Mouse (Mus musculus) limb, embryonic 12.5 days (tissue): ENCODE measurements at regions not wholly inside any gene's neighbourhood (a gene's known extent, or its start where the extent isn't known, plus 50 kb on each side); places are given as distances from the start of the nearest gene placed in this dataset.
"Not testable (repeated sequence)": the region's sequence is repeated elsewhere in the genome, so short reads cannot be mapped to it uniquely, and the experiment has no call there.

Source experiments
- ATAC-seq: fragments of 200-750 bp; cut with Nextera tagmentation; 2 replicates; pipeline ENCODE4 v1.8.0; 2017; ENCODE audit warnings: low read depth, moderate TSS enrichment; ENCODE audit not compliant: insufficient number of reproducible peaks, insufficient read depth, low FRiP score, low TSS enrichment
- H3K27ac ChIP-seq: fragments of 300-500 bp; sonication (generic); 2 replicates; pipeline ENCODE4 v1.5.1; 2016; ENCODE audit warnings: mild to moderate bottlenecking, moderate library complexity
- H3K27me3 ChIP-seq: fragments of 300-500 bp; sonication (generic); 2 replicates; pipeline ENCODE4 v1.6.1; 2016; ENCODE audit warnings: mild to moderate bottlenecking, moderate library complexity
- H3K36me3 ChIP-seq: fragments of 300-500 bp; sonication (generic); 2 replicates; pipeline ENCODE4 v1.6.1; 2016; ENCODE audit warnings: mild to moderate bottlenecking, moderate library complexity
- H3K4me1 ChIP-seq: fragments of 300-500 bp; sonication (generic); replicated peaks from 2 replicates; pipeline ENCODE4 v1.6.1; 2016
- H3K4me2 ChIP-seq: fragments of 300-500 bp; sonication (generic); 2 replicates; pipeline ENCODE4 v1.6.1; 2016; ENCODE audit warnings: mild to moderate bottlenecking, moderate library complexity
- H3K4me3 ChIP-seq: fragments of 300-500 bp; sonication (generic); replicated peaks from 2 replicates; pipeline ENCODE4 v1.5.1; 2016; ENCODE audit warnings: mild to moderate bottlenecking
- H3K9ac ChIP-seq: fragments of 300-500 bp; sonication (generic); replicated peaks from 2 replicates; pipeline ENCODE4 v1.6.1; 2016; ENCODE audit warnings: mild to moderate bottlenecking, moderate library complexity
- H3K9me3 ChIP-seq: fragments of 300-500 bp; sonication (generic); 2 replicates; pipeline ENCODE4 v1.6.1; 2016; ENCODE audit warnings: mild to moderate bottlenecking, moderate library complexity
- WGBS: fragments of 180-500 bp; shearing (Covaris S2); methylation state at CpG from one replicate; pipeline ENCODE4 v1.1.7; 2016; 5-methylcytosine and 5-hydroxymethylcytosine counted together

DNA sequence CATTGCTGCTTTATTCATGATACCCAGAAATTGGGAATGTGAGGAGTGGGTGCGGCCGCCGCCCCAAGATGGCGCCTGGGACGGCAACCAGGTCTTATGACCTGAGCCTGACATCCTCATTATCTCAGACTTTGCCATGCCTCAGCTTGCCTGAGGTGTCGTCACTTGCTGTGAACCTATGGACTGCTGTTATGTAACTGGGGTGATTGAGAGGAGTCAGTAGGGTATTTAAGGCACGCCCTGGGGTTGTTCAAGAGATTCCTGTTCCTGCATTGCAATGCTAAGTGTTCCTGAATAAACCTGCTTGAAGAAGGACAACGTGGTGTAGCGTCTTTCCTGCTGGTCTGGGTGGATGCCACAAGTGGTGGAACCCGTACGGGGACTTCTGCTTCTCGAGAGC, 211.4 kb upstream of the Pou3f2 start:
- no peak for ATAC-seq
- peaks cover 10% of the 10 kb centered on the region; the same call in 1 of the 2 replicates for H3K9me3 ChIP-seq

DNA sequence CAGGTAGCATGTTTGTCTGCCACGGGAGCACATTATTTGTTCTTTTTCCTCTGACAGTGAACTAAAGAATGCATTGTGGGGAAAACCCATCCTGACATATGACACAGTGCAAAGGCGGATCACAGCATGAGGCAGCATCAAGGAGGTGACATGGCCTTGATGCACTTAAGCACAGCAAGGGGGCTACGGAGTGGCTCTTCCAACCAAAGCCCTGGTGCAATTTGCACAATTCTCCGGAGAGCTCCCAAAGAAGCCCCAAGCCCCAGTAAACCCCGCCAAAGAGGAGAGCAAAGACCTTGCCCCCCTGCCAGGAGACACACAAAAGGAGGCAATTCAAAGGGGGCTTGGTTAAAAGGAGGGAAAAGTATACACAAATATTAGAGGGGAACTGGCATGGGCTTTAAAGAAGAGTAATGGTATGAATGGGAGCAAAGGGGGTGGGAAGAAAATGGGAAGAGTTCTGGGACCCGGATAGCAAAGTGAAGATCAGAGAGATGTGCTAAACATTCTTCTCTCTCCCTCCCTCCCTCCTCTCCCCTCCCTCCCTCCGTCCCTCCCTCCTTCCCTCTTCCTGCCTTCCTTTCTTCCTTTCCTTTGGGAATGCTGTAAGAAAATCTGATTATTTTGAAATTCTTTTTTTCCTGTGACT, 179.7 kb upstream of the Pou3f2 start:
- Histone ChIP-seq H3K4me3 (no peak overlapping the region), H3K27me3 (no peaks in the 10 kb centered on the region), H3K9ac (no peak overlapping the region), H3K27ac (no peak overlapping the region), H3K9me3 (no peaks in the 10 kb centered on the region), H3K36me3 (no peaks in the 10 kb centered on the region), H3K4me2 (no peak overlapping the region), H3K4me1 (no peaks in the 10 kb centered on the region)
- no peak for ATAC-seq
- WGBS = 6% methylated on average over 7 of the region's 7 CpGs

More for the DNA sequence above, 211.4 kb upstream of the Pou3f2 start:
- no peak overlapping the region for H3K4me2 ChIP-seq
- no peak overlapping the region for H3K9ac ChIP-seq
- no peaks in the 10 kb centered on the region for H3K4me1 ChIP-seq
- H3K4me3 ChIP-seq = no peak overlapping the region
- H3K36me3 ChIP-seq = no peaks in the 10 kb centered on the region
- no peak overlapping the region for H3K27ac ChIP-seq
- H3K27me3 ChIP-seq = no peaks in the 10 kb centered on the region
- WGBS = 93% methylated on average over 12 of the region's 12 CpGs

DNA sequence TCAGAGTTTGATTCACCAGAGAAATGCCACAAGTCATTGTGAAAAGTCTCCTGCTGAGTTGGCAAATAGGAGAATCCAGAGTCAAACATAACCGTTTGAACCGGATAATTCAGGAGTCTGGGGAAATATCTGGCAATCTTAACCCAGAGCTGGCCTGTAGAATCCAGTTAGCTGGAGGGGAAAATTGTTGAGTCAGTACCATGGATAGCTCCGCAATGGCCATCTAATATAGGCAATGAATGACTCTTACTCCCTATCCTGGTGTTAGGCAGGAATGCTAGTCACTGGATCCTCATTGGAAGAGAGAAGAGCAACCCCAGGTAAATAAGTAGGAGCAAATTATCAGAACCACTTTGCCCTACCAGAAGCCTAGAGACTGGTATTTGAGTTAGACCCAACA, 157.4 kb upstream of the Pou3f2 start:
- Histone ChIP-seq H3K9me3 (no peaks in the 10 kb centered on the region), H3K4me3 (no peak overlapping the region), H3K9ac (no peak overlapping the region), H3K27me3 (no peaks in the 10 kb centered on the region), H3K36me3 (no peaks in the 10 kb centered on the region), H3K4me1 (no peaks in the 10 kb centered on the region), H3K27ac (no peak overlapping the region), H3K4me2 (no peak overlapping the region)
- WGBS = 57% methylated on average over 3 of the region's 3 CpGs
- ATAC-seq = no peak

DNA sequence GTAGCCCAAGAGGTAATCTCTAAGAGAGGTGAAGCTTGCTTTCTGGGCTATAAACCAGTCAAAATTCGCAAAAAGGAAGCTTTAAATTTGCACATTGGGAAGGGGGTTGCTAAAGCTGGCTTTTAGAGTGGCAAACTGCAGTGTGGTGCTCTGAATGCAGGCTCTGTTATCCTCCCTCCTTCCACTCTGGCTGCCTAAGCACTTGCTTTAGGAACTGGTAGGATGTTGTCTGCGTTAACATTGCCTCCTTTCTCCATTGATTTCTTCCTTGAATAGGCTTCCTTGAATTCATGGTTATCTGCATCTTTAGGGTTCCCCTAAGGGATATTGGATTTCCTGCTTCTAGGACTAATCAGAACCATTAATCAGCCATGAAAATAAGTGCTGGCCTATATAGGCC, 120.8 kb upstream of the Pou3f2 start:
- H3K4me1 ChIP-seq = no peaks in the 10 kb centered on the region
- no peaks in the 10 kb centered on the region for H3K9me3 ChIP-seq
- no peak overlapping the region for H3K4me3 ChIP-seq
- no peak overlapping the region for H3K9ac ChIP-seq
- no peak overlapping the region for H3K27ac ChIP-seq
- no peak overlapping the region for H3K4me2 ChIP-seq
- no peaks in the 10 kb centered on the region for H3K36me3 ChIP-seq
- 60% methylated on average over 2 of the region's 2 CpGs for WGBS
- no peak for ATAC-seq
- H3K27me3 ChIP-seq = no peaks in the 10 kb centered on the region

DNA sequence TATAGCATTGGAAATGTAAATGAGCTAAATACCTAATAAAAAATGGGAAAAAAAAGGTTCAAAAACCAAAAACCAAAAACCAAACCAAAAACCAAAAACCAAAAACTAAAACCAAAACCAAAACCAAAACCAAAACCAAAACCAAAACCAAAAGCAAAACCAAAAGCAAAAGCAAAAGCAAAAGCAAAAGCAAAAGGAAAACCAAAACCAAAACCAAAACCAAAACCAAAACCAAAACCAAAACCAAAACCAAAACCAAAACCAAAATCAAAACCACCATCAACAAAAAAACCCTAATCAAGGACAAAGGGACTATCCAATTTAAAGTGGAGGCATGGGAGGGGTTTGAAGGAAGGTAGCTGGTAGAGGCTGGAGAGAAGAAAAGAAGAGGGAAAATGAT, 114.0 kb upstream of the Pou3f2 start:
- H3K4me1 ChIP-seq, H3K4me2 ChIP-seq, H3K36me3 ChIP-seq, H3K27me3 ChIP-seq, ATAC-seq, H3K4me3 ChIP-seq, H3K9ac ChIP-seq, H3K27ac ChIP-seq, H3K9me3 ChIP-seq: not testable (repeated sequence)

DNA sequence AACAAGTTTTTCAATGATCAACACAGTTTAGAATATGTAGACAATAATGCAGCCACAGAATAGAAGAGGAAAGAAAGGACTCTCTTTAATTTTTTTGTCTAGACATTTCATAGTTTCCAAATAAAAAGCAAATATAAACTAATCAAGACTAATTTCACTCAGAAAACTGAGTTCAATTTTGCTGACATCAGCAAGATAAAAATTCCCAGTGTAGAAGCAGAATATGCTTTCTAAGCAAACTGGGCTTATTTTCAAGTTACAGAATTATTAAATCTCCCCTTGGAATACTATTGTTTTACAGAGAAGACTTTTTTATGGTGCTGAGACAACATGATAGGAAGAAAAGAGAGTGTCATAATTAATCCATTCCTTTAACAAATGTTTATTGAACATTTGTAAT, 99.0 kb upstream of the Pou3f2 start:
- Histone ChIP-seq H3K4me1 (no peaks in the 10 kb centered on the region), H3K27me3 (no peaks in the 10 kb centered on the region), H3K4me2 (no peak overlapping the region), H3K36me3 (no peaks in the 10 kb centered on the region), H3K4me3 (no peak overlapping the region), H3K9me3 (no peaks in the 10 kb centered on the region), H3K9ac (no peak overlapping the region), H3K27ac (no peak overlapping the region)
- no peak for ATAC-seq

DNA sequence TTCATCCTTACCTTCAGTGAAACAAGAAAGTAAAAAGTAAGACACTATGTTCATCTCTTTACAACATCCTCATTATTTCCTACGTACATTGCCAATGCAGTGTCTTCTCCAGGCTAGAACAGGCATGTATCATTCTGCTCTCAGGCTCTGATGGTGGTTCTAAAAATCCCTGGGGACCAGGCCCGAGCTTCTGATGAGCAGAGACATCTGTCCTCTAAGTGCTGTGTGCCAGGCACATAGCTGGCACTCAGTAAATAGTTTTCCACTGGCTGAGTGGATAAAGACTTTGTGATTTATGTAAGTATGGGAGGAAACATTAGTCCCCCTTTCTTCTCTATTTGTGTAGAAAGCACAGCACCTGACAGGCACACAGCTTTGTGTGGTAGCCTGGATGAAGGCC, 77.8 kb upstream of the Pou3f2 start:
- Histone ChIP-seq H3K27ac (no peak overlapping the region), H3K4me1 (peaks cover 6% of the 10 kb centered on the region), H3K4me3 (no peak overlapping the region), H3K36me3 (no peaks in the 10 kb centered on the region), H3K9me3 (no peaks in the 10 kb centered on the region), H3K9ac (no peak overlapping the region), H3K27me3 (no peaks in the 10 kb centered on the region), H3K4me2 (no peak overlapping the region)
- WGBS = 76% methylated on average over 2 of the region's 2 CpGs
- no peak for ATAC-seq

DNA sequence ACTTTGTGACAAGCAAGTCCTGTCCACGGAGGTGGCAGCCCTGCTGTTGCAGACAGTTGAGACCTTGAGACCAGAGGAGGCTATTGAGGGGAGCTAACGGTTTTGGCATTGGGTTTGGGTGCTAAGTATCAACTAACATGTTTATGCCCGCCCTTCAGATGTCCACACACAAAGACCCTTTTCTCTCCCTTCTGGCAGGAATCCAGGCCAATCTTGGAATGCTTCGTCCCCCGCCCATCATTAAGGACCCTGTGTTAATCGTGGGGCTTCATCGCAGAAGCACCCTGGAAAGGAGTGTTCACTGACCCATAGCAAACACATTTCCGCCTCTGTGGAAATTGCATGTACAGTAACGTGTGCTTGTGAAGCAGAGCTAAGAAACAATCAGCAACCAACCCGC, 76.4 kb upstream of the Pou3f2 start:
- peaks cover 6% of the 10 kb centered on the region for H3K4me1 ChIP-seq
- no peaks in the 10 kb centered on the region for H3K36me3 ChIP-seq
- ATAC-seq = peak; percentile 37; the same call in 1 of the 2 replicates
- H3K27ac ChIP-seq = no peak overlapping the region
- 69% methylated on average over 10 of the region's 10 CpGs for WGBS
- H3K4me3 ChIP-seq = no peak overlapping the region
- no peaks in the 10 kb centered on the region for H3K27me3 ChIP-seq
- H3K4me2 ChIP-seq = no peak overlapping the region
- no peak overlapping the region for H3K9ac ChIP-seq
- no peaks in the 10 kb centered on the region for H3K9me3 ChIP-seq
